Mouse (Mus musculus): ENCODE results near the gene Olfr331. TPM values are rescaled to one million over a fixed set of nuclear protein-coding genes. Genes with fewer than 3 reads are reported as not detected.
A peak's percentile ranks its signal among the peaks of the same experiment; 100 is the strongest.
"Not testable (repeated sequence)": the region's sequence is repeated elsewhere in the genome, so short reads cannot be mapped to it uniquely, and the experiment has no call there.

The Olfr331 gene
- not detected in 2 replicates for total RNA-seq (2015; ENCODE audit: low replicate concordance)
- total RNA-seq (2017; ENCODE audit: low replicate concordance), result not detected in 2 replicates

- not testable (repeated sequence) for ATAC-seq (replicated peaks; ENCODE audit: low FRiP score, poor library complexity, severe bottlenecking)
Measured at GRCm38 (mm10) chr11:58502472-58502871, at the start of gene Olfr331. Gene Olfr331, minus strand, starts transcription at chr11:58502572.

GRCm38 (mm10) chr11:58546322-58546721, 44.0 kb upstream of the Olfr331 start, which contains the start of gene Olfr329-ps:
Gene Olfr329-ps, minus strand, starts transcription at chr11:58546422.
- no peak for ATAC-seq (replicated peaks; ENCODE audit: low FRiP score, poor library complexity, severe bottlenecking)

- not testable (repeated sequence) for ATAC-seq (replicated peaks; ENCODE audit: low FRiP score, poor library complexity, severe bottlenecking)
Measured at GRCm38 (mm10) chr11:58534736-58535135, 32.4 kb upstream of the Olfr331 start, which contains the start of gene Olfr330. Gene Olfr330, minus strand, starts transcription at chr11:58534836.

- ATAC-seq (replicated peaks; ENCODE audit: low FRiP score, poor library complexity, severe bottlenecking), result not testable (repeated sequence)
Measured at GRCm38 (mm10) chr11:58519756-58520155, 17.4 kb upstream of the Olfr331 start.

- not testable (repeated sequence) for ATAC-seq (replicated peaks; ENCODE audit: low FRiP score, poor library complexity, severe bottlenecking)
Measured at GRCm38 (mm10) chr11:58518916-58519315, 16.5 kb upstream of the Olfr331 start.

GRCm38 (mm10) chr11:58509058-58509457, 6.7 kb upstream of the Olfr331 start:
- ATAC-seq (replicated peaks; ENCODE audit: low FRiP score, poor library complexity, severe bottlenecking), result peak; percentile 68; the same call in 1 of the 2 replicates

GRCm38 (mm10) chr11:58499290-58499689, 3.1 kb downstream of the Olfr331 start:
- ATAC-seq (replicated peaks; ENCODE audit: low FRiP score, poor library complexity, severe bottlenecking), result no peak

- ATAC-seq (replicated peaks; ENCODE audit: low FRiP score, poor library complexity, severe bottlenecking), result no peak
Measured at GRCm38 (mm10) chr11:58498761-58499160, 3.6 kb downstream of the Olfr331 start.

- no peak for ATAC-seq (replicated peaks; ENCODE audit: low FRiP score, poor library complexity, severe bottlenecking)
Measured at GRCm38 (mm10) chr11:58492455-58492854, 9.9 kb downstream of the Olfr331 start, which contains the start of gene Olfr332. Gene Olfr332, minus strand, starts transcription at chr11:58492555.

- no peak for ATAC-seq (replicated peaks; ENCODE audit: low FRiP score, poor library complexity, severe bottlenecking)
Measured at GRCm38 (mm10) chr11:58462170-58462569, 40.2 kb downstream of the Olfr331 start, which contains the start of gene Olfr30. Gene Olfr30, minus strand, starts transcription at chr11:58462270.

GRCm38 (mm10) chr11:58453592-58453991, 48.8 kb downstream of the Olfr331 start:
- no peak for ATAC-seq (replicated peaks; ENCODE audit: low FRiP score, poor library complexity, severe bottlenecking)

- ATAC-seq (replicated peaks; ENCODE audit: low FRiP score, poor library complexity, severe bottlenecking), result no peak
Measured at GRCm38 (mm10) chr11:58452759-58453158, 49.6 kb downstream of the Olfr331 start, which contains the start of gene Lypd9. Gene Lypd9, minus strand, starts transcription at chr11:58452923.

Other genes starting within 250 kb of the Olfr331 start
- 4.3 and 10.9 TPM in 2 replicates for gene 4930438A08Rik, start 227.8 kb downstream of the Olfr331 start, total RNA-seq (2015; ENCODE audit: low replicate concordance)
- 2.7 and 9.5 TPM in 2 replicates for gene 4930438A08Rik, start 227.8 kb downstream of the Olfr331 start, total RNA-seq (2017; ENCODE audit: low replicate concordance)
- gene Zfp692, start 195.5 kb downstream of the Olfr331 start, total RNA-seq (2015; ENCODE audit: low replicate concordance), result 4.6 and 17.7 TPM in 2 replicates
- gene Zfp692, start 195.5 kb downstream of the Olfr331 start, total RNA-seq (2017; ENCODE audit: low replicate concordance), result 17.1 and 19.1 TPM in 2 replicates
- 75.3 and 80.5 TPM in 2 replicates for gene Zfp672, start 172.2 kb downstream of the Olfr331 start, total RNA-seq (2015; ENCODE audit: low replicate concordance)
- 27.6 and 39.9 TPM in 2 replicates for gene Zfp672, start 172.2 kb downstream of the Olfr331 start, total RNA-seq (2017; ENCODE audit: low replicate concordance)
- gene Sh3bp5l, start 171.8 kb downstream of the Olfr331 start, total RNA-seq (2015; ENCODE audit: low replicate concordance), result 10.5 and 13.3 TPM in 2 replicates
- gene Sh3bp5l, start 171.8 kb downstream of the Olfr331 start, total RNA-seq (2017; ENCODE audit: low replicate concordance), result 19.8 and 118 TPM in 2 replicates
- gene Lypd8, start 123.5 kb downstream of the Olfr331 start, total RNA-seq (2015; ENCODE audit: low replicate concordance), result not detected in 2 replicates
- not detected in 2 replicates for gene Lypd8, start 123.5 kb downstream of the Olfr331 start, total RNA-seq (2017; ENCODE audit: low replicate concordance)
- gene 1810065E05Rik, start 81.5 kb downstream of the Olfr331 start, total RNA-seq (2015; ENCODE audit: low replicate concordance), result not detected in 2 replicates
- gene 1810065E05Rik, start 81.5 kb downstream of the Olfr331 start, total RNA-seq (2017; ENCODE audit: low replicate concordance), result not detected in 2 replicates
- not detected in 2 replicates for gene Gm12253, start 70.0 kb downstream of the Olfr331 start, total RNA-seq (2015; ENCODE audit: low replicate concordance)
- not detected in 2 replicates for gene Gm12253, start 70.0 kb downstream of the Olfr331 start, total RNA-seq (2017; ENCODE audit: low replicate concordance)
- gene Lypd9, start 49.6 kb downstream of the Olfr331 start, total RNA-seq (2015; ENCODE audit: low replicate concordance), result not detected in 2 replicates
- not detected in 2 replicates for gene Lypd9, start 49.6 kb downstream of the Olfr331 start, total RNA-seq (2017; ENCODE audit: low replicate concordance)
- not detected in 2 replicates for gene Olfr30, start 40.3 kb downstream of the Olfr331 start, total RNA-seq (2015; ENCODE audit: low replicate concordance)
- not detected in 2 replicates for gene Olfr30, start 40.3 kb downstream of the Olfr331 start, total RNA-seq (2017; ENCODE audit: low replicate concordance)
- gene Olfr332, start 10.0 kb downstream of the Olfr331 start, total RNA-seq (2015; ENCODE audit: low replicate concordance), result not detected in 2 replicates
- gene Olfr332, start 10.0 kb downstream of the Olfr331 start, total RNA-seq (2017; ENCODE audit: low replicate concordance), result not detected in 2 replicates
- not detected in 2 replicates for gene Olfr330, start 32.3 kb upstream of the Olfr331 start, total RNA-seq (2015; ENCODE audit: low replicate concordance)
- not detected in 2 replicates for gene Olfr330, start 32.3 kb upstream of the Olfr331 start, total RNA-seq (2017; ENCODE audit: low replicate concordance)
- gene Olfr329-ps, start 43.9 kb upstream of the Olfr331 start, total RNA-seq (2015; ENCODE audit: low replicate concordance), result not detected in 2 replicates
- gene Olfr329-ps, start 43.9 kb upstream of the Olfr331 start, total RNA-seq (2017; ENCODE audit: low replicate concordance), result not detected in 2 replicates
- not detected in 2 replicates for gene Olfr328, start 53.1 kb upstream of the Olfr331 start, total RNA-seq (2015; ENCODE audit: low replicate concordance)
- gene Olfr328, start 53.1 kb upstream of the Olfr331 start, total RNA-seq (2017; ENCODE audit: low replicate concordance), result not detected in 2 replicates
- not detected in 2 replicates for gene Olfr224, start 68.0 kb upstream of the Olfr331 start, total RNA-seq (2015; ENCODE audit: low replicate concordance)
- gene Olfr224, start 68.0 kb upstream of the Olfr331 start, total RNA-seq (2017; ENCODE audit: low replicate concordance), result not detected in 2 replicates
- not detected in 2 replicates for gene Olfr325, start 75.2 kb upstream of the Olfr331 start, total RNA-seq (2015; ENCODE audit: low replicate concordance)
- not detected in 2 replicates for gene Olfr325, start 75.2 kb upstream of the Olfr331 start, total RNA-seq (2017; ENCODE audit: low replicate concordance)
- gene Olfr324, start 92.5 kb upstream of the Olfr331 start, total RNA-seq (2015; ENCODE audit: low replicate concordance), result not detected in 2 replicates
- not detected in 2 replicates for gene Olfr324, start 92.5 kb upstream of the Olfr331 start, total RNA-seq (2017; ENCODE audit: low replicate concordance)
- gene 2210407C18Rik, start 113.5 kb upstream of the Olfr331 start, total RNA-seq (2015; ENCODE audit: low replicate concordance), result not detected in 2 replicates
- gene 2210407C18Rik, start 113.5 kb upstream of the Olfr331 start, total RNA-seq (2017; ENCODE audit: low replicate concordance), result not detected in 2 replicates
- not detected in 2 replicates for gene Olfr323, start 127.9 kb upstream of the Olfr331 start, total RNA-seq (2015; ENCODE audit: low replicate concordance)
- not detected in 2 replicates for gene Olfr323, start 127.9 kb upstream of the Olfr331 start, total RNA-seq (2017; ENCODE audit: low replicate concordance)
- gene Trim58, start 137.9 kb upstream of the Olfr331 start, total RNA-seq (2015; ENCODE audit: low replicate concordance), result 56.9 and 65.4 TPM in 2 replicates
- 45.0 and 61.1 TPM in 2 replicates for gene Trim58, start 137.9 kb upstream of the Olfr331 start, total RNA-seq (2017; ENCODE audit: low replicate concordance)
- gene Olfr322, start 156.2 kb upstream of the Olfr331 start, total RNA-seq (2015; ENCODE audit: low replicate concordance), result 0.42 TPM in 1 of 2 replicates, not detected in the other
- 0.77 and 1.9 TPM in 2 replicates for gene Olfr322, start 156.2 kb upstream of the Olfr331 start, total RNA-seq (2017; ENCODE audit: low replicate concordance)
- gene Olfr320, start 178.5 kb upstream of the Olfr331 start, total RNA-seq (2015; ENCODE audit: low replicate concordance), result not detected in 2 replicates
- gene Olfr320, start 178.5 kb upstream of the Olfr331 start, total RNA-seq (2017; ENCODE audit: low replicate concordance), result not detected in 2 replicates
- not detected in 2 replicates for gene Olfr319, start 196.6 kb upstream of the Olfr331 start, total RNA-seq (2015; ENCODE audit: low replicate concordance)
- not detected in 2 replicates for gene Olfr319, start 196.6 kb upstream of the Olfr331 start, total RNA-seq (2017; ENCODE audit: low replicate concordance)
- not detected in 2 replicates for gene Olfr318, start 221.4 kb upstream of the Olfr331 start, total RNA-seq (2015; ENCODE audit: low replicate concordance)
- not detected in 2 replicates for gene Olfr318, start 221.4 kb upstream of the Olfr331 start, total RNA-seq (2017; ENCODE audit: low replicate concordance)
- gene Olfr317, start 236.6 kb upstream of the Olfr331 start, total RNA-seq (2015; ENCODE audit: low replicate concordance), result not detected in 2 replicates
- gene Olfr317, start 236.6 kb upstream of the Olfr331 start, total RNA-seq (2017; ENCODE audit: low replicate concordance), result not detected in 2 replicates